Mouse (Mus musculus) midbrain, embryonic 11.5 days (tissue): ENCODE measurements around the gene Cnnm1. TPM values are rescaled to one million over a fixed set of nuclear protein-coding genes. Genes with fewer than 3 reads are reported as not detected.
"Not testable (repeated sequence)": the region's sequence is repeated elsewhere in the genome, so short reads cannot be mapped to it uniquely, and the experiment has no call there.

ENCODE experiments used
- ATAC-seq: fragments of 200-750 bp; cut with Nextera tagmentation; 2 replicates; pipeline ENCODE4 v1.8.0; 2017; ENCODE audit warnings: moderate TSS enrichment, moderate library complexity; ENCODE audit not compliant: low FRiP score
- DNase-seq: peaks from one replicate; pipeline ENCODE4 v3.0.0; 2015; ENCODE audit warnings: low spot score; ENCODE audit errors: missing footprints
- H3K27ac ChIP-seq: fragments of 300-500 bp; sonication (generic); 2 replicates; pipeline ENCODE4 v1.5.1; 2014; ENCODE audit warnings: low read depth, low read length
- H3K27me3 ChIP-seq: fragments of 300-500 bp; sonication (generic); 2 replicates; pipeline ENCODE4 v1.6.1; 2014; ENCODE audit warnings: mild to moderate bottlenecking, low read length, moderate library complexity, mixed read lengths; ENCODE audit not compliant: control insufficient read depth, insufficient read depth
- H3K36me3 ChIP-seq: fragments of 300-500 bp; sonication (generic); 2 replicates; pipeline ENCODE4 v1.6.1; 2014; ENCODE audit warnings: mild to moderate bottlenecking, low read length, moderate library complexity, mixed read lengths; ENCODE audit not compliant: control insufficient read depth, insufficient read depth
- H3K4me1 ChIP-seq: fragments of 300-500 bp; sonication (generic); 2 replicates; pipeline ENCODE4 v1.6.1; 2014; ENCODE audit warnings: low read length; ENCODE audit not compliant: control insufficient read depth, insufficient read depth
- H3K4me2 ChIP-seq: fragments of 300-500 bp; sonication (generic); 2 replicates; pipeline ENCODE4 v1.6.1; 2014; ENCODE audit warnings: mild to moderate bottlenecking, moderate library complexity
- H3K4me3 ChIP-seq: fragments of 300-500 bp; sonication (generic); 2 replicates; pipeline ENCODE4 v1.5.1; 2014; ENCODE audit warnings: low read depth, low read length
- H3K9ac ChIP-seq: fragments of 300-500 bp; sonication (generic); 2 replicates; pipeline ENCODE4 v1.6.1; 2014; ENCODE audit warnings: low read length
- H3K9me3 ChIP-seq: fragments of 300-500 bp; sonication (generic); 2 replicates; pipeline ENCODE4 v1.6.1; 2016; ENCODE audit warnings: low read length; ENCODE audit not compliant: control insufficient read depth
- WGBS: fragments of 180-500 bp; shearing (Covaris S2); extraction: QIAGEN DNeasy Blood & Tissue Kit; methylation state at CpG from one replicate; pipeline ENCODE4 v1.1.7; 2014; 5-methylcytosine and 5-hydroxymethylcytosine counted together
- polyA plus RNA-seq: library from polyadenylated mRNA; unstranded; fragments of >200 nt; fragmentation: Nextera tagmentation; extraction: Ambion mirVana; gene quantifications from 2 replicates; pipeline ENCODE4 v1.2.1, GENCODE M21; 2014

Gene Cnnm1
- polyA plus RNA-seq, 1 experiment from 2014 or later: 0.26 TPM

DNA sequence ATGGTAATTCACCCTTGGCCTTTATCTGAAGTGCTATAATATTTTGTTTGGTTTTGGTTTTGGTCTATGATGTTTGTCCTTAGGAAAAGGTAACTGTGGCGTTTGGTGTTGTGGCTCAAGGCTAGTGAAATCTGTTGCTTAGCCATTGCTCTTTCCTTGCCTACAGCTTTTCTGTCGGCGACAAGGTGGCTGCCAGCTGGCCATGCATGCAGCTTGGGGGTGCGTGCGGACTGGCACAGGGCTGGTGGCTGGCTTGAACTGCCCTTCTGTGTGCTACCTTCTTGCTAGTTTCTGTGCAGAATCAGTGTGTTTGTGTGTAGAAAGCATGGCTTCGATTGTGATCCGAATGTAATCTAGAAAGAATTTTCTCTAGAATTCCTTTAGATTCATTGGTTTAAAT, 32.5 kb downstream of the Cnnm1 start:
- 92% methylated on average over 7 of the region's 7 CpGs for WGBS
- DNase-seq: peak; percentile 60
- Histone ChIP-seq H3K27ac (no peak overlapping the region), H3K9ac (no peak overlapping the region), H3K4me2 (no peak overlapping the region), H3K27me3 (no peaks in the 10 kb centered on the region), H3K4me3 (no peak overlapping the region), H3K9me3 (no peaks in the 10 kb centered on the region), H3K4me1 (no peaks in the 10 kb centered on the region; the same call in 1 of the 2 replicates), H3K36me3 (no peaks in the 10 kb centered on the region)
- no peak for ATAC-seq

- Histone ChIP-seq H3K27me3 (no peaks in the 10 kb centered on the region), H3K36me3 (no peaks in the 10 kb centered on the region), H3K9ac (no peak overlapping the region), H3K27ac (no peak overlapping the region), H3K4me2 (no peak overlapping the region), H3K4me3 (no peak overlapping the region), H3K4me1 (no peaks in the 10 kb centered on the region), H3K9me3 (no peaks in the 10 kb centered on the region)
- DNase-seq (peak; percentile 71), ATAC-seq (no peak)
- WGBS: 69% methylated on average over 2 of the region's 2 CpGs
These were observed 35.4 kb downstream of the Cnnm1 start for GRCm38 (mm10) chr19:43475642-43476041.

DNA sequence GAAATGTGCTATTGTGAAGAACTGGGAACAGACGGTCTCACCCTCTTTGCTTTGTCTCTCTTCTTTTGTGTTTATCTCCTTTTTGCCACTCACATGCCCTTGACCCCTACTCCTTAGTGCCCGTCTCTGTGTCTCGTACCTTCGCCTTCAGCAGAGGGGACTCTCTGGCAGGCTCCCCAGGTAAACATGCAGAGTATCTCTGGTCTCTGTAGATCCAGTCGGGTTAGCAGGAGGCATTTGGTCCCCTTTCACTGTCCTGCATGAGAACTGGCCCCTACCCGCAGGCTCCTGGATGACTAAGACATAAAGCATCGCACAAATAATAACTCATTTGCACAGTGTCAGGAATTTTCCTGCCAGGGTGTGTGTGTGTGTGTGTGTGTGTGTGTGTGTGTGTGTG, 35.8 kb downstream of the Cnnm1 start:
- Histone ChIP-seq H3K4me1 (no peaks in the 10 kb centered on the region), H3K9me3 (no peaks in the 10 kb centered on the region), H3K36me3 (no peaks in the 10 kb centered on the region), H3K27me3 (no peaks in the 10 kb centered on the region), H3K4me3 (no peak overlapping the region), H3K27ac (no peak overlapping the region), H3K4me2 (no peak overlapping the region), H3K9ac (no peak overlapping the region)
- ATAC-seq: no peak
- WGBS: 76% methylated on average over 7 of the region's 7 CpGs
- DNase-seq: no peak

DNA sequence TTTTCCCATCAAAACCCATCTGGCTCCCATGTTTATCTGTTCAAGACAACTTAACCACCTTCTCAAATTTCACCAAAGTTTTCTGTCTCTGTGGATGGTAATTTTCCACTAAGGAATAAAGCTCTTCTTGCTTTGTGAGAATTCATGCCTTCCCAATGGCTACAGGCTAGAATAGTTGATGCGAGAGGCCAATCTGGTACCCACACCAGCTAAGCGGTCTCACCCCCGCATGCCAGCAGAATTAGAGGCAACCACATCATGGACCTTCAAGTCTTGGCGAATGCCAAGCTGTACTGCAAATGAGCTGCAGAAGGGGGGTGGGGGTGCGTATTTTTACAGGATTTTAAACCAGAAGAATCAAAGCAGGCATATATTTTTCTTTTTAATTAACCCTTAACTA, 37.2 kb downstream of the Cnnm1 start:
- DNase-seq (peak; percentile 53), ATAC-seq (no peak)
- WGBS: 89% methylated on average over 5 of the region's 5 CpGs
- Histone ChIP-seq H3K4me1 (no peaks in the 10 kb centered on the region), H3K27me3 (no peaks in the 10 kb centered on the region), H3K9ac (no peak overlapping the region), H3K9me3 (no peaks in the 10 kb centered on the region), H3K36me3 (no peaks in the 10 kb centered on the region), H3K4me2 (no peak overlapping the region), H3K4me3 (no peak overlapping the region), H3K27ac (no peak overlapping the region)

DNA sequence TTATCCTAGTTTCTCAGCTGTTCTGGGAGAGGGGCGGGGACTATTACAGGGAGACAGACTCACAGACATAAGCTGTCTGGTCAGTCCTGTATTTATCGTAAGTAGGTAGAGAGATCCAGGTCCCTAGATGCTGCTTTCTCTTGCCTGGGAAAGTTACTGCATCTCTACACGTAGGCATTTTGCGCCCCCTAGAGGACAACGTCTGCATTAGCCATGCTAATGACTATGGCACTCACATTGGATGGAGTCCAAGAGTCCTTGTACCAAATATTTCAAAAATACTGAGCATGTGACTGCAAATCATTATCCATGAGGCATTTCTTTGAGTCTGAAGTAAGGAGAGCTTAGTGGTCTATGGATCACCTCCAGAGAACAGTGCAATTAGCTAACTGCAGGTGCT, 38.7 kb downstream of the Cnnm1 start:
- H3K36me3 ChIP-seq: no peaks in the 10 kb centered on the region
- no peak overlapping the region for H3K4me2 ChIP-seq
- DNase-seq (peak; percentile 94), ATAC-seq (no peak)
- H3K4me3 ChIP-seq: no peak overlapping the region
- H3K27me3 ChIP-seq: no peaks in the 10 kb centered on the region
- WGBS: 24% methylated on average over 5 of the region's 5 CpGs
- H3K9me3 ChIP-seq: no peaks in the 10 kb centered on the region
- H3K9ac ChIP-seq: no peak overlapping the region
- H3K27ac ChIP-seq: no peak overlapping the region
- H3K4me1 ChIP-seq: no peaks in the 10 kb centered on the region

DNA sequence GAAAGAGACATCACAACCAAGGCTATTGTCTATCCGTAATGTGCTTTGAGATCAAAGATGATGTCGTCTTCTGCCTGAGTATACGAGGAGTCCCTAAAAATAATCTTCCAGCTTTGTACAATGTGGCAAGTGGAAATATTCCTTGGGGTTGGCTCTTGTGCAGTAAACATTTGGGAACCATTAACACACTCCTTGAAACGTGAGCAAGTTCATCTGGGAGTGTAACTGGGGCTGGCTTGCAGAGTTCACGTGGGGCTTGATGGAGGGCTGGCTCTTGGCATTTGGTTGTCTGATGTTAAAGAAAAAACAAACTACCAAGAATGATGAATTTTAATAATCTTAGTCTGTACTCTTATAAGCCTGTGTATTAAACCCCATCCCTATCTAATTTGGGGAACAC, 39.2 kb downstream of the Cnnm1 start:
- Histone ChIP-seq H3K9me3 (no peaks in the 10 kb centered on the region), H3K27me3 (no peaks in the 10 kb centered on the region), H3K4me3 (no peak overlapping the region), H3K9ac (no peak overlapping the region), H3K27ac (no peak overlapping the region), H3K4me2 (no peak overlapping the region), H3K4me1 (no peaks in the 10 kb centered on the region), H3K36me3 (no peaks in the 10 kb centered on the region)
- DNase-seq (peak; percentile 59), ATAC-seq (no peak)
- 84% methylated on average over 5 of the region's 5 CpGs for whole genome bisulfite sequencing

- ATAC-seq (no peak), DNase-seq (peak; percentile 49)
- no peaks in the 10 kb centered on the region for H3K4me1 ChIP-seq
- H3K36me3 ChIP-seq: no peaks in the 10 kb centered on the region
- H3K27ac ChIP-seq: no peak overlapping the region
- no peak overlapping the region for H3K4me3 ChIP-seq
- H3K4me2 ChIP-seq: no peak overlapping the region
- H3K27me3 ChIP-seq: no peaks in the 10 kb centered on the region
- no peaks in the 10 kb centered on the region for H3K9me3 ChIP-seq
- H3K9ac ChIP-seq: no peak overlapping the region
- 72% methylated on average over 9 of the region's 9 CpGs for WGBS
These were observed 40.3 kb downstream of the Cnnm1 start for GRCm38 (mm10) chr19:43480512-43480911.

- Histone ChIP-seq H3K4me3 (no peak overlapping the region), H3K9ac (no peak overlapping the region), H3K9me3 (no peaks in the 10 kb centered on the region), H3K27me3 (no peaks in the 10 kb centered on the region), H3K4me1 (no peaks in the 10 kb centered on the region), H3K36me3 (no peaks in the 10 kb centered on the region), H3K4me2 (no peak overlapping the region), H3K27ac (no peak overlapping the region)
- peak; percentile 89 for DNase-seq
- WGBS: 34% methylated on average over 3 of the region's 3 CpGs
- no peak for ATAC-seq
These were observed 47.2 kb downstream of the Cnnm1 start for GRCm38 (mm10) chr19:43487429-43487828.

GRCm38 (mm10) chr19:43493316-43493715, 53.1 kb downstream of the Cnnm1 start:
- WGBS: 73% methylated on average over 1 of the region's 1 CpGs
- H3K4me1 ChIP-seq, H3K27me3 ChIP-seq, H3K4me2 ChIP-seq, H3K27ac ChIP-seq, H3K36me3 ChIP-seq, H3K9me3 ChIP-seq, ATAC-seq, DNase-seq, H3K4me3 ChIP-seq, H3K9ac ChIP-seq: not testable (repeated sequence)

DNA sequence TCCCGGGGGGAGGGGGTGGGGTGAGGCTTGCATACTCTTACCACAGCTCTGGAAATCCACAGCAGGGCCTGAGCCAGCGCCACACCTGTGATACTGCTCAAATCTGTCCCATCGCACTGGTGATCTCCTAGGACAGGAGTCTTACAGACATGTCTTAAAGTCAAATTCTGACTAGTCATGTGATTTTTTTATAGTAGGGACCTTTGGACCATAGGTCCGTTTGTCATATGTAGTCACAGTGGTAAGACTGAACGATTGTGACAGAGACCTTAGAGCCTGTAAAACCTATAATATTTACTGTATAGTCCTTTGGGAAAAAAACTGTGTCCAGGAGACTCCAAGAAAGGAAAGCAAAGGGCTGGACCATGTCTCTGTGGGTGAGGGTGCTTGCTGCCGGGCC, 53.6 kb downstream of the Cnnm1 start:
- no peak for ATAC-seq
- no peak for DNase-seq
- Histone ChIP-seq H3K36me3 (no peaks in the 10 kb centered on the region), H3K27ac (no peak overlapping the region), H3K4me2 (no peak overlapping the region), H3K4me3 (no peak overlapping the region), H3K9me3 (no peaks in the 10 kb centered on the region), H3K4me1 (peaks cover 4% of the 10 kb centered on the region; the same call in 1 of the 2 replicates), H3K27me3 (no peaks in the 10 kb centered on the region), H3K9ac (no peak overlapping the region)
- WGBS: 84% methylated on average over 6 of the region's 6 CpGs
